Mouse (Mus musculus) layer of hippocampus, postnatal 10 days (tissue): ENCODE measurements around the gene Tnnt2. TPM values are rescaled to one million over a fixed set of nuclear protein-coding genes. Genes with fewer than 3 reads are reported as not detected.

ENCODE experiments used
- DNase-seq, 2 experiments: peaks; one replicate each; pipeline ENCODE4 v3.0.0; 2021; ENCODE audit warnings: low spot score in 2 of 2
- long read RNA-seq: library from polyadenylated mRNA; stranded (forward); transcript quantifications from one replicate; pipeline ENCODE4 v2.0.0, GENCODE M21; 2023
- total RNA-seq, 2 experiments: library from RNA; stranded (reverse); gene quantifications; 2 replicates each; pipeline ENCODE4 v1.2.3; 2021

Gene Tnnt2
- total RNA-seq = 1 to 10 TPM in 1 of 2 experiments, under 1 TPM in 1; 0.42 to 1.7 TPM
- long read RNA-seq = 0 reads

- no peak for DNase-seq
Measured at GRCm38 (mm10) chr1:135835716-135836483, at the start of gene Tnnt2. TSS of gene Tnnt2 (plus strand) at chr1:135836354.

GRCm38 (mm10) chr1:135787799-135788198 lies 48.4 kb upstream of the Tnnt2 start:
- peak; percentile 74 to 76 for DNase-seq

- no peak for DNase-seq
Measured at GRCm38 (mm10) chr1:135788708-135789107, 47.4 kb upstream of the Tnnt2 start.

GRCm38 (mm10) chr1:135789815-135790214 lies 46.3 kb upstream of the Tnnt2 start:
- DNase-seq = peak; percentile 75 to 82

GRCm38 (mm10) chr1:135792143-135792939 lies 43.8 kb upstream of the Tnnt2 start:
- DNase-seq = no peak

GRCm38 (mm10) chr1:135793370-135794215 lies 42.6 kb upstream of the Tnnt2 start:
- DNase-seq = peak in 1 of 2 experiments; percentile 16

GRCm38 (mm10) chr1:135794216-135795134 lies 41.7 kb upstream of the Tnnt2 start:
- DNase-seq = no peak

GRCm38 (mm10) chr1:135798492-135798891 lies 37.7 kb upstream of the Tnnt2 start:
- DNase-seq = no peak

GRCm38 (mm10) chr1:135799109-135799627 lies 37.0 kb upstream of the Tnnt2 start:
- no peak for DNase-seq

- no peak for DNase-seq
Measured at GRCm38 (mm10) chr1:135800192-135800950, 35.8 kb upstream of the Tnnt2 start.

- DNase-seq = no peak
Measured at GRCm38 (mm10) chr1:135807546-135807945, 28.6 kb upstream of the Tnnt2 start.

GRCm38 (mm10) chr1:135810180-135810579 lies 26.0 kb upstream of the Tnnt2 start:
- DNase-seq = no peak

- DNase-seq = peak; percentile 85 to 87
Measured at GRCm38 (mm10) chr1:135811016-135811646, 25.0 kb upstream of the Tnnt2 start.

- DNase-seq = no peak
Measured at GRCm38 (mm10) chr1:135812205-135812604, 23.9 kb upstream of the Tnnt2 start.

GRCm38 (mm10) chr1:135812618-135813017 lies 23.5 kb upstream of the Tnnt2 start:
- no peak for DNase-seq

GRCm38 (mm10) chr1:135813071-135813470 lies 23.1 kb upstream of the Tnnt2 start:
- no peak for DNase-seq

- DNase-seq = no peak
Measured at GRCm38 (mm10) chr1:135813687-135814395, 22.3 kb upstream of the Tnnt2 start.

- no peak for DNase-seq
Measured at GRCm38 (mm10) chr1:135814531-135814930, 21.6 kb upstream of the Tnnt2 start.
